Mouse (Mus musculus) kidney, embryonic 16.5 days (tissue): ENCODE data around the gene Hfe. TPM values are rescaled to one million over a fixed set of nuclear protein-coding genes. Genes with fewer than 3 reads are reported as not detected.

ENCODE experiments used
- ATAC-seq: fragments of 200-750 bp; cut with Nextera tagmentation; 2 replicates; pipeline ENCODE4 v1.8.0; 2017; ENCODE audit warnings: moderate TSS enrichment; ENCODE audit not compliant: low FRiP score, low TSS enrichment
- H3K27ac ChIP-seq: fragments of 300-500 bp; sonication (generic); 2 replicates; pipeline ENCODE4 v1.5.1; 2014; ENCODE audit warnings: low read length
- H3K27me3 ChIP-seq: fragments of 300-500 bp; sonication (generic); 2 replicates; pipeline ENCODE4 v1.6.1; 2014; ENCODE audit warnings: low read length, control low read depth, mixed read lengths; ENCODE audit not compliant: insufficient read depth
- H3K36me3 ChIP-seq: fragments of 300-500 bp; sonication (generic); 2 replicates; pipeline ENCODE4 v1.6.1; 2014; ENCODE audit warnings: low read length, control low read depth, mixed read lengths; ENCODE audit not compliant: insufficient read depth
- H3K4me1 ChIP-seq: fragments of 300-500 bp; sonication (generic); 2 replicates; pipeline ENCODE4 v1.6.1; 2014; ENCODE audit warnings: low read length, control low read depth, mixed read lengths; ENCODE audit not compliant: insufficient read depth
- H3K4me2 ChIP-seq: fragments of 300-500 bp; sonication (generic); replicated peaks from 2 replicates; pipeline ENCODE4 v1.6.1; 2014; ENCODE audit warnings: low read depth, low read length
- H3K4me3 ChIP-seq: fragments of 300-500 bp; sonication (generic); 2 replicates; pipeline ENCODE4 v1.5.1; 2014; ENCODE audit warnings: mild to moderate bottlenecking, low read length
- H3K9ac ChIP-seq: fragments of 300-500 bp; sonication (generic); replicated peaks from 2 replicates; pipeline ENCODE4 v1.6.1; 2014; ENCODE audit warnings: low read length
- H3K9me3 ChIP-seq: fragments of 300-500 bp; sonication (generic); 2 replicates; pipeline ENCODE4 v1.6.1; 2016; ENCODE audit warnings: low read length, control low read depth
- WGBS: fragments of 180-500 bp; shearing (Covaris S2); extraction: QIAGEN DNeasy Blood & Tissue Kit; methylation state at CpG from one replicate; pipeline ENCODE4 v1.1.7; 2014; 5-methylcytosine and 5-hydroxymethylcytosine counted together
- polyA plus RNA-seq: library from polyadenylated mRNA; unstranded; fragments of >200 nt; fragmentation: Nextera tagmentation; extraction: Ambion mirVana; gene quantifications from 2 replicates; pipeline ENCODE4 v1.2.1, GENCODE M21; 2015

The Hfe gene
- polyA plus RNA-seq, 1 experiment from 2014 or later: 9.3 TPM

- H3K9me3 ChIP-seq: no peaks in the 10 kb centered on the region
- H3K27ac ChIP-seq: no peak overlapping the region
- no peak overlapping the region for H3K9ac ChIP-seq
- H3K36me3 ChIP-seq: no peaks in the 10 kb centered on the region
- WGBS: 73% methylated on average over 4 of the region's 4 CpGs
- no peak overlapping the region for H3K4me3 ChIP-seq
- H3K4me1 ChIP-seq: 0 out of 2 replicates have a peak, but pooled peaks cover 9% of the 10 kb centered on the region
- no peak for ATAC-seq
- H3K27me3 ChIP-seq: no peaks in the 10 kb centered on the region
- no peak overlapping the region for H3K4me2 ChIP-seq
Observed at GRCm38 (mm10) chr13:23702220-23702619, 8.4 kb downstream of the Hfe start.

GRCm38 (mm10) chr13:23700786-23701520 lies 9.7 kb downstream of the Hfe start:
- H3K9ac ChIP-seq: no peak overlapping the region

GRCm38 (mm10) chr13:23699767-23700166 lies 10.9 kb downstream of the Hfe start:
- Histone ChIP-seq H3K9ac (no peak overlapping the region), H3K4me2 (no peak overlapping the region), H3K9me3 (no peaks in the 10 kb centered on the region), H3K36me3 (no peaks in the 10 kb centered on the region), H3K27ac (no peak overlapping the region), H3K4me3 (no peak overlapping the region), H3K4me1 (peaks cover 15% of the 10 kb centered on the region; the same call in 1 of the 2 replicates), H3K27me3 (no peaks in the 10 kb centered on the region)
- ATAC-seq: no peak
- WGBS: 66% methylated on average over 3 of the region's 3 CpGs

More at GRCm38 (mm10) chr13:23700786-23701520, 9.7 kb downstream of the Hfe start:
- peaks cover 12% of the 10 kb centered on the region; the same call in 1 of the 2 replicates for H3K4me1 ChIP-seq
- no peak overlapping the region for H3K4me3 ChIP-seq
- H3K27me3 ChIP-seq: no peaks in the 10 kb centered on the region
- H3K4me2 ChIP-seq: no peak overlapping the region
- H3K36me3 ChIP-seq: no peaks in the 10 kb centered on the region
- no peaks in the 10 kb centered on the region for H3K9me3 ChIP-seq
- ATAC-seq: peak; percentile 62
- WGBS: 27% methylated on average over 8 of the region's 8 CpGs
- no peak overlapping the region for H3K27ac ChIP-seq

GRCm38 (mm10) chr13:23698996-23699395 lies 11.7 kb downstream of the Hfe start:
- no peak overlapping the region for H3K9ac ChIP-seq
- H3K4me3 ChIP-seq: no peak overlapping the region
- H3K27me3 ChIP-seq: no peaks in the 10 kb centered on the region
- no peaks in the 10 kb centered on the region for H3K9me3 ChIP-seq
- peak overlapping the region; percentile 45; the same call in 1 of the 2 replicates for H3K4me2 ChIP-seq
- no peaks in the 10 kb centered on the region for H3K36me3 ChIP-seq
- no peak for ATAC-seq
- peaks cover 15% of the 10 kb centered on the region; the same call in 1 of the 2 replicates for H3K4me1 ChIP-seq
- WGBS: 74% methylated on average over 6 of the region's 6 CpGs
- peak overlapping the region; percentile 91 for H3K27ac ChIP-seq

GRCm38 (mm10) chr13:23698300-23698693 lies 12.4 kb downstream of the Hfe start, which contains the start of gene Hist1h4c:
TSS of gene Hist1h4c (minus strand) at chr13:23698454.
- H3K4me2 ChIP-seq: peak within 1 kb of the TSS; percentile 71
- H3K4me3 ChIP-seq: peak within 1 kb of the TSS; percentile 57
- H3K9ac ChIP-seq: peak within 1 kb of the TSS; percentile 76
- H3K27ac ChIP-seq: peak within 1 kb of the TSS; percentile 98
- ATAC-seq: peak; percentile 96
- H3K27me3 ChIP-seq: no peaks in the 10 kb centered on the region
- peaks cover 18% of the 10 kb centered on the region; the same call in 1 of the 2 replicates for H3K4me1 ChIP-seq
- H3K36me3 ChIP-seq: no peaks in the 10 kb centered on the region
- H3K9me3 ChIP-seq: no peaks in the 10 kb centered on the region
- under 1% methylated on average over 21 of the region's 22 CpGs for WGBS

- Histone ChIP-seq H3K27me3 (no peaks in the 10 kb centered on the region), H3K27ac (peak overlapping the region; percentile 98), H3K4me1 (peaks cover 18% of the 10 kb centered on the region; the same call in 1 of the 2 replicates), H3K4me2 (peak overlapping the region; percentile 71), H3K9me3 (no peaks in the 10 kb centered on the region), H3K9ac (peak overlapping the region; percentile 76), H3K4me3 (peak overlapping the region; percentile 57), H3K36me3 (no peaks in the 10 kb centered on the region)
- peak; percentile 13 for ATAC-seq
- under 1% methylated on average over 22 of the region's 32 CpGs for WGBS
Observed at GRCm38 (mm10) chr13:23697491-23698299, 13.0 kb downstream of the Hfe start.

GRCm38 (mm10) chr13:23696061-23696474 lies 14.6 kb downstream of the Hfe start:
- Histone ChIP-seq H3K4me1 (peaks cover 16% of the 10 kb centered on the region; the same call in 1 of the 2 replicates), H3K36me3 (no peaks in the 10 kb centered on the region), H3K4me2 (no peak overlapping the region), H3K27ac (0 out of 2 replicates have a peak overlapping the region, but pooled peaks have one; percentile 15), H3K9me3 (no peaks in the 10 kb centered on the region), H3K9ac (no peak overlapping the region; the same call in 1 of the 2 replicates), H3K27me3 (no peaks in the 10 kb centered on the region), H3K4me3 (no peak overlapping the region)
- ATAC-seq: no peak
- WGBS: 59% methylated on average over 15 of the region's 15 CpGs

- H3K36me3 ChIP-seq: no peaks in the 10 kb centered on the region
- peaks cover 16% of the 10 kb centered on the region; the same call in 1 of the 2 replicates for H3K4me1 ChIP-seq
- H3K4me3 ChIP-seq: no peak within 1 kb of the TSS
- H3K9me3 ChIP-seq: no peaks in the 10 kb centered on the region
- 57% methylated on average over 11 of the region's 13 CpGs for WGBS
- 0 out of 2 replicates have a peak within 1 kb of the TSS, but pooled peaks have one; percentile 15 for H3K27ac ChIP-seq
- H3K9ac ChIP-seq: no peak within 1 kb of the TSS; the same call in 1 of the 2 replicates
- H3K4me2 ChIP-seq: 0 out of 2 replicates have a peak within 1 kb of the TSS, but pooled peaks have one; percentile 15
- ATAC-seq: no peak
- H3K27me3 ChIP-seq: no peaks in the 10 kb centered on the region
Observed at GRCm38 (mm10) chr13:23695514-23695913, 15.1 kb downstream of the Hfe start, which contains the start of gene Hist1h1t. TSS of gene Hist1h1t (plus strand) at chr13:23695814.

GRCm38 (mm10) chr13:23694956-23695355 lies 15.7 kb downstream of the Hfe start:
- H3K9me3 ChIP-seq: no peaks in the 10 kb centered on the region
- 94% methylated on average over 9 of the region's 9 CpGs for WGBS
- no peak for ATAC-seq

More at GRCm38 (mm10) chr13:23694956-23695355, 15.7 kb downstream of the Hfe start:
- Histone ChIP-seq H3K27ac (no peak overlapping the region), H3K4me1 (peaks cover 16% of the 10 kb centered on the region; the same call in 1 of the 2 replicates), H3K9ac (no peak overlapping the region), H3K36me3 (no peaks in the 10 kb centered on the region), H3K4me3 (no peak overlapping the region), H3K4me2 (no peak overlapping the region), H3K27me3 (no peaks in the 10 kb centered on the region)
